Comparison of ENCODE assay signal across 25 mouse cellular contexts in genomic region chr7:34172251-34172650, GRCm38 (mm10). TPM values are rescaled to one million over a fixed set of nuclear protein-coding genes. Genes with fewer than 3 reads are reported as not detected.
A peak's percentile ranks its signal among the peaks of the same experiment; 100 is the strongest.
DNase-seq lines count a peak whose midpoint lies in the region; ATAC-seq and TF ChIP-seq lines count a peak whose summit lies in the region.
"Had no signal": no experiment of that assay in that cellular context is flagged by ENCODE, and none has a peak within 500 bp of the region (broad histone marks: within the 10 kb centered on the region; RNA-seq: fewer than 3 reads in every experiment).

No protein-coding gene starts in this region.

- no peaks in the 10 kb centered on the region for H3K36me3 ChIP-seq in midbrain, postnatal 0 days (ENCODE audit: insufficient read depth, low read length)
- no peaks in the 10 kb centered on the region for H3K36me3 ChIP-seq in midbrain, embryonic 10.5 days
- H3K36me3 ChIP-seq in thymus, adult 2 months (ENCODE audit: control insufficient read depth, insufficient read depth, low read length) = no peaks in the 10 kb centered on the region
- H3K36me3 ChIP-seq: embryonic facial prominence, embryonic 10.5 days; forebrain, embryonic 15.5 days; heart, embryonic 10.5 days; limb, embryonic 13.5 days; liver, embryonic 13.5 days; neural tube, embryonic 15.5 days had no signal

- H3K9ac ChIP-seq in midbrain, postnatal 0 days (replicated peaks; ENCODE audit: low read length, poor library complexity, severe bottlenecking) = no peak overlapping the region
- H3K9ac ChIP-seq: forebrain, embryonic 15.5 days; limb, embryonic 13.5 days; liver, embryonic 13.5 days; lung, embryonic 14.5 days; neural tube, embryonic 15.5 days had no signal

- no peaks in the 10 kb centered on the region for H3K27me3 ChIP-seq in midbrain, postnatal 0 days (ENCODE audit: insufficient read depth, low read length)
- H3K27me3 ChIP-seq in midbrain, embryonic 10.5 days (ENCODE audit: low read depth, poor library complexity, severe bottlenecking) = no peaks in the 10 kb centered on the region
- H3K27me3 ChIP-seq in thymus, adult 2 months (ENCODE audit: control insufficient read depth, insufficient read depth, low read length) = no peaks in the 10 kb centered on the region
- H3K27me3 ChIP-seq: forebrain, embryonic 15.5 days; limb, embryonic 13.5 days; liver, embryonic 13.5 days; neural tube, embryonic 15.5 days had no signal

- peak; percentile 18 for DNase-seq in CD4-positive, CD25-positive, alpha-beta regulatory T cell, adult 2 months (ENCODE audit: low read depth, low spot score)
- no peak for DNase-seq in midbrain, postnatal 0 days (ENCODE audit: low spot score)
- no peak for DNase-seq in midbrain, embryonic 10.5 days (ENCODE audit: low spot score)
- DNase-seq in induced T-regulatory cell, adult 2 months (ENCODE audit: low read depth) = peak; percentile 23
- DNase-seq in thymus, adult 2 months = no peak
- no peak for DNase-seq in ovary, postnatal 36 days (ENCODE audit: low spot score)
- DNase-seq: adrenal gland, postnatal 36 days; cerebellum, adult 11 months; cerebellum, adult 9-11 months; kidney, adult 18-20 months; liver, embryonic 13.5 days; lung, embryonic 14.5 days; lung, postnatal 4 days; right cerebral cortex, postnatal 25 days; spleen, adult 18-20 months; thymus, postnatal 36 days had no signal

- no peak for ATAC-seq in CD4-positive, CD25-positive, alpha-beta regulatory T cell, adult 4 months
- ATAC-seq in midbrain, postnatal 0 days (ENCODE audit: low FRiP score) = no peak
- ATAC-seq: forebrain, embryonic 15.5 days; hindbrain, postnatal 0 days had no signal

- TF ChIP-seq CTCF in midbrain, postnatal 0 days (IDR thresholded peaks at IDR 0.05) = 0 out of 2 replicates have a peak, but pooled peaks have one; percentile 11
- TF ChIP-seq CTCF in thymus, adult 2 months (IDR thresholded peaks at IDR 0.05; ENCODE audit: borderline replicate concordance, control insufficient read depth, extremely low read depth, insufficient read depth, low read length, poor library complexity) = no peak

- H3K4me2 ChIP-seq in midbrain, postnatal 0 days (ENCODE audit: low read depth, low read length, poor library complexity, severe bottlenecking) = no peak overlapping the region
- H3K4me2 ChIP-seq: forebrain, embryonic 15.5 days; limb, embryonic 13.5 days; liver, embryonic 13.5 days; lung, embryonic 14.5 days; midbrain, embryonic 11.5 days; neural tube, embryonic 15.5 days had no signal

- TF ChIP-seq POLR2A in thymus, adult 2 months (IDR thresholded peaks at IDR 0.05; ENCODE audit: control insufficient read depth, extremely low read depth, insufficient read depth, low read length, poor library complexity) = no peak

- H3K27ac ChIP-seq in midbrain, postnatal 0 days (ENCODE audit: low read depth, low read length) = no peak overlapping the region
- H3K27ac ChIP-seq in midbrain, embryonic 10.5 days (replicated peaks) = no peak overlapping the region
- H3K27ac ChIP-seq in thymus, adult 2 months (ENCODE audit: control insufficient read depth, insufficient read depth, low read length) = no peak overlapping the region
- H3K27ac ChIP-seq: embryonic facial prominence, embryonic 10.5 days; forebrain, embryonic 15.5 days; heart, embryonic 10.5 days; hindbrain, postnatal 0 days; kidney, postnatal 0 days; limb, embryonic 13.5 days; liver, embryonic 13.5 days; neural tube, embryonic 15.5 days had no signal

- H3K4me1 ChIP-seq in midbrain, postnatal 0 days (ENCODE audit: insufficient read depth, low read length) = no peaks in the 10 kb centered on the region
- H3K4me1 ChIP-seq in midbrain, embryonic 10.5 days = peaks cover 2% of the 10 kb centered on the region
- no peaks in the 10 kb centered on the region; the same call in 1 of the 2 replicates for H3K4me1 ChIP-seq in thymus, adult 2 months (replicated peaks; ENCODE audit: control insufficient read depth, insufficient read depth, low read length)
- H3K4me1 ChIP-seq: heart, embryonic 10.5 days had no signal

- H3K4me3 ChIP-seq in midbrain, postnatal 0 days (ENCODE audit: low read depth, low read length) = no peak overlapping the region
- H3K4me3 ChIP-seq in midbrain, embryonic 10.5 days = no peak overlapping the region
- H3K4me3 ChIP-seq in thymus, adult 2 months (ENCODE audit: control insufficient read depth, insufficient read depth, low read length) = no peak overlapping the region
- H3K4me3 ChIP-seq: embryonic facial prominence, embryonic 10.5 days; forebrain, embryonic 15.5 days; heart, embryonic 10.5 days; limb, embryonic 13.5 days; liver, embryonic 13.5 days; neural tube, embryonic 15.5 days had no signal

- WGBS in midbrain, postnatal 0 days = 67% methylated on average over 1 of the region's 1 CpGs
- 76% methylated on average over 1 of the region's 1 CpGs for WGBS in midbrain, embryonic 10.5 days
- 85% methylated on average over 1 of the region's 1 CpGs for WGBS in thymus, adult 2 months

- no peaks in the 10 kb centered on the region for H3K9me3 ChIP-seq in midbrain, postnatal 0 days (ENCODE audit: low read length)
- H3K9me3 ChIP-seq in midbrain, embryonic 10.5 days (replicated peaks) = no peaks in the 10 kb centered on the region
- H3K9me3 ChIP-seq: embryonic facial prominence, embryonic 10.5 days; forebrain, embryonic 15.5 days; heart, embryonic 10.5 days; limb, embryonic 13.5 days; liver, embryonic 13.5 days; neural tube, embryonic 15.5 days had no signal

RNA-seq across cellular contexts. Expression of gene Uba2, which starts 2.9 kb away (rescaled TPM):
- 10 to 100 TPM; 79.0 to 92.8 TPM for polyA plus RNA-seq in CD4-positive, CD25-positive, alpha-beta regulatory T cell, adult 4 months (2017; shearing (Covaris generic))
- total RNA-seq in midbrain, postnatal 0 days (2014; rRNA removed) = 142 and 145 TPM in 2 replicates
- polyA plus RNA-seq in midbrain, postnatal 0 days (2015; fragmentation: Nextera tagmentation; extraction: Ambion mirVana) = 119 and 120 TPM in 2 replicates
- polyA plus RNA-seq in midbrain, embryonic 10.5 days (2016; fragmentation: Nextera tagmentation; extraction: Ambion mirVana) = 287 and 288 TPM in 2 replicates
- polyA plus RNA-seq in thymus, adult 2 months (2012; rRNA removed) = 81.6 and 93.9 TPM in 2 replicates

RNA-seq across cellular contexts. Expression of gene Pdcd2l, which starts 24.2 kb away (rescaled TPM):
- polyA plus RNA-seq in CD4-positive, CD25-positive, alpha-beta regulatory T cell, adult 4 months (2017; shearing (Covaris generic)) = 10 to 100 TPM; 27.0 to 30.8 TPM
- 35.0 and 39.7 TPM in 2 replicates for total RNA-seq in midbrain, postnatal 0 days (2014; rRNA removed)
- 64.4 and 68.0 TPM in 2 replicates for polyA plus RNA-seq in midbrain, postnatal 0 days (2015; fragmentation: Nextera tagmentation; extraction: Ambion mirVana)
- 77.9 and 79.9 TPM in 2 replicates for polyA plus RNA-seq in midbrain, embryonic 10.5 days (2016; fragmentation: Nextera tagmentation; extraction: Ambion mirVana)
- 39.5 and 40.6 TPM in 2 replicates for polyA plus RNA-seq in thymus, adult 2 months (2012; rRNA removed)

RNA-seq across cellular contexts. Expression of gene Wtip, which starts 39.2 kb away (rescaled TPM):
- polyA plus RNA-seq in CD4-positive, CD25-positive, alpha-beta regulatory T cell, adult 4 months (2017; shearing (Covaris generic)) = not detected
- 31.0 and 37.2 TPM in 2 replicates for total RNA-seq in midbrain, postnatal 0 days (2014; rRNA removed)
- 2.1 and 2.5 TPM in 2 replicates for polyA plus RNA-seq in midbrain, postnatal 0 days (2015; fragmentation: Nextera tagmentation; extraction: Ambion mirVana)
- 3.3 and 5.0 TPM in 2 replicates for polyA plus RNA-seq in midbrain, embryonic 10.5 days (2016; fragmentation: Nextera tagmentation; extraction: Ambion mirVana)
- polyA plus RNA-seq in thymus, adult 2 months (2012; rRNA removed) = 5.0 and 5.8 TPM in 2 replicates

RNA-seq across cellular contexts. Expression of gene Gpi1, which starts 57.9 kb away (rescaled TPM):
- 100 to 1,000 TPM; 458 to 463 TPM for polyA plus RNA-seq in CD4-positive, CD25-positive, alpha-beta regulatory T cell, adult 4 months (2017; shearing (Covaris generic))
- 300 and 325 TPM in 2 replicates for total RNA-seq in midbrain, postnatal 0 days (2014; rRNA removed)
- polyA plus RNA-seq in midbrain, postnatal 0 days (2015; fragmentation: Nextera tagmentation; extraction: Ambion mirVana) = 357 and 374 TPM in 2 replicates
- polyA plus RNA-seq in midbrain, embryonic 10.5 days (2016; fragmentation: Nextera tagmentation; extraction: Ambion mirVana) = 324 and 395 TPM in 2 replicates
- polyA plus RNA-seq in thymus, adult 2 months (2012; rRNA removed) = 265 and 304 TPM in 2 replicates

Comparison
In these comparisons a context has a peak if more than half of its experiments do, and no peak if none do; other contexts are left out.
1. DNase-seq: peak in CD4-positive, CD25-positive, alpha-beta regulatory T cell, adult 2 months (single experiment) and induced T-regulatory cell, adult 2 months (single experiment); none in midbrain, postnatal 0 days (single experiment), midbrain, embryonic 10.5 days (single experiment), thymus, adult 2 months (single experiment) and ovary, postnatal 36 days (single experiment).